ENCODE assay signal across 7 mouse cellular contexts in the genomic region with DNA sequence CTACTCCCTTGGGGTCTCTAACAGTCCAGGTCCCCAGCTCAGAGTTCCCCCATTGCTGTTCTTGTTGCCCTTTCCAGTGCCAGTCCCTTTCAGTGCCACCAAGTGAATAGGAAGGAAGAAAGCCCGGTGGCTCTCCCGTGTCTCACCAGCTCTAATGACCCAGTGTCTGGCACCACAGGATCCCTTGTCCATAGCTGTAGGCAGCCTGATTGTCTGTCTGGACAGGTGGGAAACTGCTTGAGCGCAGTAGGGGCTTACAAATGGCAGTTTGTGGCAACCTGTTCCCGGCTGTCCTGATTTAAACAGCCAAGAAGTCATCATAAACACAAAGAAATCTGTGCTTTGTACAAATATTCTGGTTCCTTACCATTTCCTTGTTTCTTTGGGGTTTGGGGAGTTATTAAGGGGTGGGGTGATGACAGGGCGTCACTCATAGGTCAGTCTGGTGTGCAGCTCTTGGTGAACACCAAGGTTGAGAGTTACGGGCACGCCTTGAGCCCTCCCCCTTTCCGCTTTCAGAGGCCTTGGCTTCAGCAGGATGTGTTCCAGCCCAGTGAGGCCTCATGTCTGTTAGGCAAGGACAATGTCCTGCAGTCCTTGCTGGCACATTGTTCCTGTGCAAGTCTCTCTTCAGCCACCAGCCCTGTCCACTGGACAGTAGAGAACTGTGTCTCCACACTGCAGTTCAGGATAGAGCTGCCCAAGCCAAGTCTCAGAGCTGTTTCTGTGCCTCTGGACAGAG.
DNase-seq lines count a peak whose midpoint lies in the region; ATAC-seq lines count a peak whose summit lies in the region.

No protein-coding gene starts in this region.

- H3K9ac ChIP-seq in heart, embryonic 16.5 days (ENCODE audit: low read length): peak overlapping the region; percentile 55; the same call in 1 of the 2 replicates

- H3K9me3 ChIP-seq in heart, embryonic 16.5 days (replicated peaks; ENCODE audit: control insufficient read depth, low read length): no peaks in the 10 kb centered on the region

- no peak overlapping the region for H3K4me2 ChIP-seq in heart, embryonic 16.5 days (ENCODE audit: low read depth, low read length)

- 0 out of 2 replicates have a peak, but pooled peaks have one; percentile 9 for ATAC-seq in heart, embryonic 16.5 days (replicated peaks; ENCODE audit: extremely low read depth, insufficient read depth, low FRiP score)
- no peak for ATAC-seq in megakaryocyte progenitor cell, adult 5-6 weeks (replicated peaks; ENCODE audit: poor library complexity)

- no peak overlapping the region for H3K4me3 ChIP-seq in heart, embryonic 16.5 days (ENCODE audit: low read length)
- no peak overlapping the region for H3K4me3 ChIP-seq in macrophage (ENCODE audit: inconsistent target)

- WGBS in heart, embryonic 16.5 days: 68% methylated on average over 8 of the region's 8 CpGs
- 66% methylated on average over 8 of the region's 8 CpGs for WGBS in macrophage (ENCODE audit: missing documents)

- peak; percentile 86 for DNase-seq in adrenal gland, postnatal 10 days
- DNase-seq in cerebellum, adult 18-20 months: peak; percentile 62 to 72
- peak; percentile 78 to 93 for DNase-seq in kidney, postnatal 25 days
- no peak for DNase-seq in thymus, postnatal 0 days (ENCODE audit: low spot score)

- peaks cover 81% of the 10 kb centered on the region for H3K4me1 ChIP-seq in heart, embryonic 16.5 days (ENCODE audit: control insufficient read depth, insufficient read depth, low read length)

- peak overlapping the region; percentile 83 for H3K27ac ChIP-seq in heart, embryonic 16.5 days (ENCODE audit: low read length)
- H3K27ac ChIP-seq in macrophage: peak overlapping the region; percentile 84

- no peaks in the 10 kb centered on the region for H3K27me3 ChIP-seq in heart, embryonic 16.5 days (ENCODE audit: control insufficient read depth, insufficient read depth, low read length)

- H3K79me2 ChIP-seq in macrophage (ENCODE audit: inconsistent target): peaks cover 65% of the 10 kb centered on the region

- H3K36me3 ChIP-seq in heart, embryonic 16.5 days (ENCODE audit: control insufficient read depth, insufficient read depth): 0 out of 2 replicates have a peak, but pooled peaks cover 4% of the 10 kb centered on the region
- H3K36me3 ChIP-seq in macrophage (ENCODE audit: inconsistent target): peaks cover 14% of the 10 kb centered on the region; the same call in 1 of the 2 replicates
